Mouse (Mus musculus) neural tube, postnatal 0 days (tissue): ENCODE data around the gene Klrg2. TPM values are rescaled to one million over a fixed set of nuclear protein-coding genes. Genes with fewer than 3 reads are reported as not detected.

Experiments
- polyA plus RNA-seq: library from polyadenylated mRNA; unstranded; fragments of >200 nt; fragmentation: Nextera tagmentation; extraction: Ambion mirVana; gene quantifications from 2 replicates; pipeline ENCODE4 v1.2.1, GENCODE M21; 2015

Klrg2 gene
- polyA plus RNA-seq, result 0.30 and 0.45 TPM in 2 replicates

GRCm38 (mm10) chr6:38636852-38637618, at the start of gene Klrg2:
Klrg2 (minus strand) TSS chr6:38637242.

DNA sequence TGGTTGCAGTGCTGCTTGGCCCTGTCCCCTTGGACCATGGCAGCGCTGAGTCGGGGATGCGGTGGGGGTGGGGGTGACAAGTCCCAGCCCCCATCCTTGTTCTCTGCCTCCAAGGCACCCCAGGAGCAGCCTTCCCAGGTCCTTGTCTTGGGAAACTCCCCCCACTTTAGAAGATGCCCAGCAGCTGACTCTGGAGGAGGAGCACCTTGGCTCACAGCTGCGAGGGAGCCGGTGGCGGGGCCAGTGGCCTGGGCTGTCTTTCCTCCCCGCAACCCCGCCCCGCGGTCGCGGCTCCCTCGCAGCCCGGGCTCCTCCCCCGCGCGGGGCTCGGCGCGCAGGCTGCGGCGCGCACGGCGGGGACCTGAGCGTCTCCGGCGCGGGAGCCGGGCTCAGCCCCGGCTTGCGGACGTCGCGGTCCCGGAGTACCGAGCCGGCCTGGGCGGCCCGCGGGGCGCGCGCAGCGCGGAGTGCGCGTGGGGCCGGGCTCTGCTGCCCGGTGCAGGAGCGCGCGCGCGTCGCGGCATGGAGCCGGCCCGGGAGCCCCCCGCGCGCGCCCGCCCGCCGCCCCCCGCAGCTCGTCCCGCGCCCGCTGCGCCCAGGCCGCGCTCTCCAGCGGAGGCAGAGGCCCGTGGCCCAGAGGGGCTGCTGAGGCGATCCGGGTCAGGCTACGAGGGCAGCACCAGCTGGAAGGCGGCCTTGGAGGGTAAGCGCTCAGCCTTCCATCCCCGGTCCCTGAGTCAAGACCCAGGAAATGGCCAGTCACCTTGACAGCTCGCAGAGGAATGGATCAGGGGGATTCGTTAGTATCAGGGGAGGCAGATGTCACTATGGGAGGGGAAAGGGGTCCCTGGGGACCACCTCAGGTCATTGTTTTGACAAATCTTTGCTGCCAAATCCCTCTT, 25.9 kb upstream of the Klrg2 start, which contains the start of gene Clec2l:
TSS of gene Clec2l (plus strand) at position 356 of the 902 bp plus-strand sequence.

Other genes with a start within 250 kb of the Klrg2 start
- 15.9 and 16.3 TPM in 2 replicates for gene Ubn2, start 203.3 kb downstream of the Klrg2 start, polyA plus RNA-seq
- 267 and 293 TPM in 2 replicates for gene Fmc1, start 103.7 kb downstream of the Klrg2 start, polyA plus RNA-seq
- gene Luc7l2, start 85.9 kb downstream of the Klrg2 start, polyA plus RNA-seq, result 35.8 and 39.6 TPM in 2 replicates
- gene Clec2l, start 25.8 kb upstream of the Klrg2 start, polyA plus RNA-seq, result 81.9 and 108 TPM in 2 replicates
- 2.2 and 2.9 TPM in 2 replicates for gene Tbxas1, start 238.2 kb upstream of the Klrg2 start, polyA plus RNA-seq
- gene Hipk2, start 238.9 kb upstream of the Klrg2 start, polyA plus RNA-seq, result 30.6 and 33.3 TPM in 2 replicates